Mouse (Mus musculus): Measurements from ENCODE around the gene 1110017D15Rik. TPM values are rescaled to one million over a fixed set of nuclear protein-coding genes. Genes with fewer than 3 reads are reported as not detected.

Gene 1110017D15Rik
- polyA plus RNA-seq, 1 experiment = 0.11 TPM

GRCm38 (mm10) chr4:41460690-41461089, 56.4 kb downstream of the 1110017D15Rik start:
- no peaks in the 10 kb centered on the region for H3K36me3 ChIP-seq (ENCODE audit: control insufficient read depth, insufficient read depth, low read length)
- H3K27me3 ChIP-seq (replicated peaks; ENCODE audit: control insufficient read depth, insufficient read depth, low read length) = no peaks in the 10 kb centered on the region
- WGBS = 97% methylated on average over 1 of the region's 1 CpGs

More at GRCm38 (mm10) chr4:41460690-41461089, 56.4 kb downstream of the 1110017D15Rik start:
- no peak overlapping the region for H3K4me3 ChIP-seq (ENCODE audit: insufficient read depth, low read depth, low read length)
- DNase-seq = no peak
- H3K27ac ChIP-seq (ENCODE audit: insufficient read depth, low read depth, low read length) = no peak overlapping the region
- TF ChIP-seq POLR2A (IDR thresholded peaks at IDR 0.05; ENCODE audit: low read depth, low read length) (no peak), CTCF (conservative IDR thresholded peaks at IDR 0.05; ENCODE audit: insufficient read depth, insufficient read length, low read depth, low read length) (no peak)
- H3K4me1 ChIP-seq (ENCODE audit: control insufficient read depth, insufficient read depth, low read length) = peaks cover 3% of the 10 kb centered on the region; the same call in 1 of the 2 replicates

Other genes with a start within 250 kb of the 1110017D15Rik start
- 38.9 and 39.3 TPM in 2 replicates for gene Ubap2, start 242.2 kb downstream of the 1110017D15Rik start, polyA plus RNA-seq (2012; rRNA removed)
- 26.3 and 30.9 TPM in 2 replicates for gene Dcaf12, start 202.4 kb downstream of the 1110017D15Rik start, polyA plus RNA-seq (2012; rRNA removed)
- 38.8 and 40.4 TPM in 2 replicates for gene Ubap1, start 168.3 kb downstream of the 1110017D15Rik start, polyA plus RNA-seq (2012; rRNA removed)
- gene Kif24, start 52.4 kb downstream of the 1110017D15Rik start, polyA plus RNA-seq (2012; rRNA removed) = 0.44 and 0.67 TPM in 2 replicates
- 28.1 and 34.9 TPM in 2 replicates for gene Nudt2, start 52.2 kb downstream of the 1110017D15Rik start, polyA plus RNA-seq (2012; rRNA removed)
- gene AI464131, start 14.3 kb downstream of the 1110017D15Rik start, polyA plus RNA-seq (2012; rRNA removed) = 23.1 and 26.8 TPM in 2 replicates
- gene Fam219a, start 52.2 kb upstream of the 1110017D15Rik start, polyA plus RNA-seq (2012; rRNA removed) = 16.4 and 18.4 TPM in 2 replicates
- 0.83 and 0.92 TPM in 2 replicates for gene Dnaic1, start 52.4 kb upstream of the 1110017D15Rik start, polyA plus RNA-seq (2012; rRNA removed)
- 9.3 and 9.9 TPM in 2 replicates for gene Enho, start 123.0 kb upstream of the 1110017D15Rik start, polyA plus RNA-seq (2012; rRNA removed)
- gene Cntfr, start 179.8 kb upstream of the 1110017D15Rik start, polyA plus RNA-seq (2012; rRNA removed) = 15.4 and 15.9 TPM in 2 replicates
- 125 and 126 TPM in 2 replicates for gene Il11ra1, start 182.7 kb upstream of the 1110017D15Rik start, polyA plus RNA-seq (2012; rRNA removed)
- gene Rpp25l, start 196.2 kb upstream of the 1110017D15Rik start, polyA plus RNA-seq (2012; rRNA removed) = 57.0 and 62.2 TPM in 2 replicates
- gene Dctn3, start 205.8 kb upstream of the 1110017D15Rik start, polyA plus RNA-seq (2012; rRNA removed) = 76.0 and 92.6 TPM in 2 replicates
- gene Arid3c, start 213.8 kb upstream of the 1110017D15Rik start, polyA plus RNA-seq (2012; rRNA removed) = not detected in 2 replicates
- 162 and 175 TPM in 2 replicates for gene Galt, start 237.9 kb upstream of the 1110017D15Rik start, polyA plus RNA-seq (2012; rRNA removed)
- 60.6 and 69.7 TPM in 2 replicates for gene Sigmar1, start 238.8 kb upstream of the 1110017D15Rik start, polyA plus RNA-seq (2012; rRNA removed)

Measured in kidney, adult 2 months (tissue).